Mouse (Mus musculus) embryonic facial prominence, embryonic 13.5 days (tissue): ENCODE data around the gene Slc6a19. TPM values are rescaled to one million over a fixed set of nuclear protein-coding genes. Genes with fewer than 3 reads are reported as not detected.

Experiments used
- ATAC-seq: fragments of 200-750 bp; cut with Nextera tagmentation; 2 replicates; pipeline ENCODE4 v1.8.0; 2017; ENCODE audit warnings: low read depth; ENCODE audit not compliant: insufficient number of reproducible peaks, insufficient read depth, low FRiP score, low TSS enrichment
- H3K27ac ChIP-seq: fragments of 300-500 bp; sonication (generic); 2 replicates; pipeline ENCODE4 v1.5.1; 2015; ENCODE audit warnings: moderate library complexity, mild to moderate bottlenecking, inconsistent platforms
- H3K27me3 ChIP-seq: fragments of 300-500 bp; sonication (generic); 2 replicates; pipeline ENCODE4 v1.6.1; 2015; ENCODE audit warnings: mild to moderate bottlenecking, inconsistent platforms
- H3K36me3 ChIP-seq: fragments of 300-500 bp; sonication (generic); 2 replicates; pipeline ENCODE4 v1.6.1; 2015; ENCODE audit warnings: mild to moderate bottlenecking, inconsistent platforms
- H3K4me1 ChIP-seq: fragments of 300-500 bp; sonication (generic); 2 replicates; pipeline ENCODE4 v1.6.1; 2015; ENCODE audit warnings: inconsistent platforms
- H3K4me2 ChIP-seq: fragments of 300-500 bp; sonication (generic); 2 replicates; pipeline ENCODE4 v1.6.1; 2015; ENCODE audit warnings: moderate library complexity, mild to moderate bottlenecking, inconsistent platforms
- H3K4me3 ChIP-seq: fragments of 300-500 bp; sonication (generic); 2 replicates; pipeline ENCODE4 v1.5.1; 2015; ENCODE audit warnings: mild to moderate bottlenecking, inconsistent platforms
- H3K9ac ChIP-seq: fragments of 300-500 bp; sonication (generic); 2 replicates; pipeline ENCODE4 v1.6.1; 2015; ENCODE audit warnings: mild to moderate bottlenecking, inconsistent platforms
- H3K9me3 ChIP-seq: fragments of 300-500 bp; sonication (generic); 2 replicates; pipeline ENCODE4 v1.6.1; 2016; ENCODE audit warnings: inconsistent platforms
- WGBS: fragments of 180-500 bp; shearing (Covaris S2); methylation state at CpG from one replicate; pipeline ENCODE4 v1.1.7; 2015; ENCODE audit warnings: mixed read lengths; 5-methylcytosine and 5-hydroxymethylcytosine counted together
- polyA plus RNA-seq: library from polyadenylated mRNA; unstranded; fragments of >200 nt; fragmentation: Nextera tagmentation; extraction: Ambion mirVana; gene quantifications from 2 replicates; pipeline ENCODE4 v1.2.1, GENCODE M21; 2015

Slc6a19 gene
- polyA plus RNA-seq, 1 experiment from 2014 or later, result not detected

- WGBS, result 32% methylated on average over 10 of the region's 10 CpGs
- no peak overlapping the region for H3K9ac ChIP-seq
- no peak overlapping the region for H3K27ac ChIP-seq
- ATAC-seq, result 0 out of 2 replicates have a peak, but pooled peaks have one; percentile 29
- no peak overlapping the region for H3K4me3 ChIP-seq
- no peak overlapping the region for H3K4me2 ChIP-seq
- H3K36me3 ChIP-seq, result no peaks in the 10 kb centered on the region
- no peaks in the 10 kb centered on the region for H3K4me1 ChIP-seq
- no peaks in the 10 kb centered on the region for H3K27me3 ChIP-seq
- H3K9me3 ChIP-seq, result no peaks in the 10 kb centered on the region
These were observed 12.3 kb downstream of the Slc6a19 start for GRCm38 (mm10) chr13:73692249-73692868.

GRCm38 (mm10) chr13:73688934-73689333, 15.7 kb downstream of the Slc6a19 start:
- no peak for ATAC-seq
- no peaks in the 10 kb centered on the region for H3K9me3 ChIP-seq
- H3K36me3 ChIP-seq, result no peaks in the 10 kb centered on the region
- H3K27ac ChIP-seq, result no peak overlapping the region
- H3K4me2 ChIP-seq, result no peak overlapping the region
- no peak overlapping the region for H3K4me3 ChIP-seq
- H3K27me3 ChIP-seq, result no peaks in the 10 kb centered on the region
- no peaks in the 10 kb centered on the region for H3K4me1 ChIP-seq
- no peak overlapping the region for H3K9ac ChIP-seq
- 83% methylated on average over 4 of the region's 4 CpGs for WGBS

GRCm38 (mm10) chr13:73687601-73688000, 17.1 kb downstream of the Slc6a19 start:
- Histone ChIP-seq H3K27me3 (no peaks in the 10 kb centered on the region), H3K4me2 (no peak overlapping the region), H3K4me3 (no peak overlapping the region), H3K9ac (no peak overlapping the region), H3K36me3 (no peaks in the 10 kb centered on the region), H3K9me3 (no peaks in the 10 kb centered on the region), H3K27ac (no peak overlapping the region), H3K4me1 (no peaks in the 10 kb centered on the region)
- 71% methylated on average over 3 of the region's 3 CpGs for WGBS
- no peak for ATAC-seq

- Histone ChIP-seq H3K9me3 (no peaks in the 10 kb centered on the region), H3K9ac (no peak overlapping the region), H3K27me3 (no peaks in the 10 kb centered on the region), H3K4me1 (no peaks in the 10 kb centered on the region), H3K27ac (no peak overlapping the region), H3K4me3 (no peak overlapping the region), H3K36me3 (no peaks in the 10 kb centered on the region), H3K4me2 (no peak overlapping the region)
- ATAC-seq, result no peak
- WGBS, result 74% methylated on average over 6 of the region's 6 CpGs
These were observed 19.2 kb downstream of the Slc6a19 start for GRCm38 (mm10) chr13:73685502-73685901.

GRCm38 (mm10) chr13:73684412-73684811, 20.3 kb downstream of the Slc6a19 start:
- WGBS, result 64% methylated on average over 1 of the region's 1 CpGs
- no peak for ATAC-seq
- H3K9ac ChIP-seq, result no peak overlapping the region
- H3K4me3 ChIP-seq, result no peak overlapping the region
- no peaks in the 10 kb centered on the region for H3K36me3 ChIP-seq
- no peaks in the 10 kb centered on the region for H3K4me1 ChIP-seq
- H3K27me3 ChIP-seq, result no peaks in the 10 kb centered on the region
- no peak overlapping the region for H3K27ac ChIP-seq
- no peaks in the 10 kb centered on the region for H3K9me3 ChIP-seq
- no peak overlapping the region for H3K4me2 ChIP-seq

GRCm38 (mm10) chr13:73683682-73684081, 21.0 kb downstream of the Slc6a19 start:
- Histone ChIP-seq H3K4me3 (no peak overlapping the region), H3K9me3 (no peaks in the 10 kb centered on the region), H3K27me3 (no peaks in the 10 kb centered on the region), H3K9ac (no peak overlapping the region), H3K4me1 (no peaks in the 10 kb centered on the region), H3K36me3 (no peaks in the 10 kb centered on the region), H3K27ac (no peak overlapping the region), H3K4me2 (no peak overlapping the region)
- 88% methylated on average over 11 of the region's 11 CpGs for WGBS
- ATAC-seq, result no peak

GRCm38 (mm10) chr13:73682226-73682625, 22.4 kb downstream of the Slc6a19 start:
- Histone ChIP-seq H3K4me3 (no peak overlapping the region), H3K4me1 (no peaks in the 10 kb centered on the region), H3K9me3 (no peaks in the 10 kb centered on the region), H3K27ac (no peak overlapping the region), H3K36me3 (no peaks in the 10 kb centered on the region), H3K4me2 (no peak overlapping the region), H3K27me3 (no peaks in the 10 kb centered on the region), H3K9ac (no peak overlapping the region)
- ATAC-seq, result no peak
- WGBS, result 87% methylated on average over 2 of the region's 2 CpGs

- H3K27ac ChIP-seq, result no peak overlapping the region
- 18% methylated on average over 1 of the region's 1 CpGs for WGBS
- H3K4me2 ChIP-seq, result no peak overlapping the region
- H3K27me3 ChIP-seq, result no peaks in the 10 kb centered on the region
- no peaks in the 10 kb centered on the region for H3K4me1 ChIP-seq
- no peak overlapping the region for H3K9ac ChIP-seq
- no peaks in the 10 kb centered on the region for H3K36me3 ChIP-seq
- ATAC-seq, result no peak
- H3K4me3 ChIP-seq, result no peak overlapping the region
- H3K9me3 ChIP-seq, result no peaks in the 10 kb centered on the region
These were observed 24.3 kb downstream of the Slc6a19 start for GRCm38 (mm10) chr13:73680394-73680793.

GRCm38 (mm10) chr13:73679311-73679710, 25.4 kb downstream of the Slc6a19 start:
- Histone ChIP-seq H3K4me2 (no peak overlapping the region), H3K27me3 (no peaks in the 10 kb centered on the region), H3K9ac (no peak overlapping the region), H3K36me3 (no peaks in the 10 kb centered on the region), H3K27ac (no peak overlapping the region), H3K4me1 (no peaks in the 10 kb centered on the region), H3K4me3 (no peak overlapping the region), H3K9me3 (no peaks in the 10 kb centered on the region)
- 60% methylated on average over 2 of the region's 2 CpGs for WGBS
- no peak for ATAC-seq

- WGBS, result 84% methylated on average over 3 of the region's 3 CpGs
- Histone ChIP-seq H3K4me3 (no peak within 1 kb of the TSS), H3K4me1 (no peaks in the 10 kb centered on the region), H3K27me3 (no peaks in the 10 kb centered on the region), H3K9me3 (no peaks in the 10 kb centered on the region), H3K4me2 (no peak within 1 kb of the TSS), H3K9ac (no peak within 1 kb of the TSS), H3K27ac (no peak within 1 kb of the TSS), H3K36me3 (no peaks in the 10 kb centered on the region)
- no peak for ATAC-seq
These were observed 26.8 kb downstream of the Slc6a19 start, which contains the start of gene Slc6a18 for GRCm38 (mm10) chr13:73677853-73678252. Slc6a18 (minus strand) TSS chr13:73678023.

- Histone ChIP-seq H3K4me2 (no peak overlapping the region), H3K36me3 (no peaks in the 10 kb centered on the region), H3K27me3 (no peaks in the 10 kb centered on the region), H3K4me1 (no peaks in the 10 kb centered on the region), H3K27ac (no peak overlapping the region), H3K4me3 (no peak overlapping the region), H3K9me3 (no peaks in the 10 kb centered on the region), H3K9ac (no peak overlapping the region)
- 92% methylated on average over 7 of the region's 7 CpGs for WGBS
- ATAC-seq, result no peak
These were observed 29.5 kb downstream of the Slc6a19 start for GRCm38 (mm10) chr13:73675161-73675560.

- H3K9me3 ChIP-seq, result no peaks in the 10 kb centered on the region
- H3K27me3 ChIP-seq, result no peaks in the 10 kb centered on the region
- H3K4me3 ChIP-seq, result no peak overlapping the region
- no peak overlapping the region for H3K9ac ChIP-seq
- 79% methylated on average over 2 of the region's 2 CpGs for WGBS
- no peak for ATAC-seq
- no peak overlapping the region for H3K4me2 ChIP-seq
- H3K4me1 ChIP-seq, result no peaks in the 10 kb centered on the region
- no peak overlapping the region for H3K27ac ChIP-seq
- H3K36me3 ChIP-seq, result no peaks in the 10 kb centered on the region
These were observed 44.4 kb downstream of the Slc6a19 start for GRCm38 (mm10) chr13:73660163-73660695.
